Mouse (Mus musculus): ENCODE measurements around the gene Mtcp1. TPM values are rescaled to one million over a fixed set of nuclear protein-coding genes. Genes with fewer than 3 reads are reported as not detected.

Gene Mtcp1
- polyA plus RNA-seq, 1 experiment from 2014 or later, result 6.7 TPM

Other genes with a start within 250 kb of the Mtcp1 start
- gene Fundc2, start 34.2 kb downstream of the Mtcp1 start, polyA plus RNA-seq (2015; fragmentation: Nextera tagmentation; extraction: Ambion mirVana), result 27.2 and 31.3 TPM in 2 replicates
- gene F8, start 34.0 kb downstream of the Mtcp1 start, polyA plus RNA-seq (2015; fragmentation: Nextera tagmentation; extraction: Ambion mirVana), result 0.84 and 1.9 TPM in 2 replicates
- 21.1 and 23.7 TPM in 2 replicates for gene Cmc4, start within 50 bp of the Mtcp1 start, polyA plus RNA-seq (2015; fragmentation: Nextera tagmentation; extraction: Ambion mirVana)
- gene Brcc3, start within 50 bp of the Mtcp1 start, polyA plus RNA-seq (2015; fragmentation: Nextera tagmentation; extraction: Ambion mirVana), result 44.1 and 47.1 TPM in 2 replicates
- 264 and 281 TPM in 2 replicates for gene Vbp1, start 97.7 kb upstream of the Mtcp1 start, polyA plus RNA-seq (2015; fragmentation: Nextera tagmentation; extraction: Ambion mirVana)
- 24.2 and 25.3 TPM in 2 replicates for gene Rab39b, start 161.6 kb upstream of the Mtcp1 start, polyA plus RNA-seq (2015; fragmentation: Nextera tagmentation; extraction: Ambion mirVana)